Mouse (Mus musculus): ENCODE measurements around the gene Pank2.

The Pank2 gene

GRCm38 (mm10) chr2:131323675-131324074, 61.4 kb downstream of the Pank2 start:
- no peak for DNase-seq (ENCODE audit: low read depth)

- DNase-seq (ENCODE audit: low read depth): no peak
Measured at GRCm38 (mm10) chr2:131326044-131326443, 63.7 kb downstream of the Pank2 start.

GRCm38 (mm10) chr2:131328981-131329380, 66.7 kb downstream of the Pank2 start:
- no peak for DNase-seq (ENCODE audit: low read depth)

- no peak for DNase-seq (ENCODE audit: low read depth)
Measured at GRCm38 (mm10) chr2:131330548-131330947, 68.3 kb downstream of the Pank2 start.

- no peak for DNase-seq (ENCODE audit: low read depth)
Measured at GRCm38 (mm10) chr2:131337602-131338001, 75.3 kb downstream of the Pank2 start.

- DNase-seq (ENCODE audit: low read depth): no peak
Measured at GRCm38 (mm10) chr2:131344449-131344848, 82.2 kb downstream of the Pank2 start.

GRCm38 (mm10) chr2:131345556-131345955, 83.3 kb downstream of the Pank2 start:
- DNase-seq (ENCODE audit: low read depth): no peak

Measured in induced T-regulatory cell, adult 2 months (primary cell).